Mouse (Mus musculus) cerebral cortex, adult 2 months (tissue): ENCODE data around the gene Cntrob.

Experiments used
- WGBS: fragments of 180-500 bp; shearing (Covaris S2); methylation state at CpG from one replicate; pipeline ENCODE4 v1.1.7; 2018; 5-methylcytosine and 5-hydroxymethylcytosine counted together

The Cntrob gene

DNA sequence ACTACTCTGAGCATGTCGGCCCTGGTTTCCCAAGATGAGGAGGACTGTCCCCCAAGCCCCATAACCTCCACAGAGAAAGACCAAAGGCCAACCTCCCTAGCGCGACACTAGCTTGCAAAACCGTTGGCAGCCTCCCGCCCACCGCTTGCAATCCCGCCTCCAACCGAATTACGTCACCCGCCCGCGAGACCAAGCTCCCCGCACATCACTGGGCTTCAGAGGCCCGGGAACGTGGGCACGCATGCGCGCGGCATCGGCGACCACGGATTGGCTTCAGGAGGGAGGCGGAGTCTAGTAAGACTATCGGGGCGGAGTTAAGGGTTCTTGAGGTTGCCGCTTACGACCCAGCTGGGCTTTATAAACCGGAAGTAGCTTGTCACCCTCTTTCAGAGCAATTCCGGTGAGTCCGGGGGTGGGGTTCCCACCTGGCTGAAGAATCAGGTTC, at the start of gene Cntrob, which contains the start of gene Trappc1:
Gene Cntrob, minus strand, starts transcription at position 109 of the 445 bp plus-strand sequence.
Gene Trappc1, plus strand, starts transcription at position 314 of the 445 bp plus-strand sequence.
- WGBS: under 1% methylated on average over 30 of the region's 30 CpGs

DNA sequence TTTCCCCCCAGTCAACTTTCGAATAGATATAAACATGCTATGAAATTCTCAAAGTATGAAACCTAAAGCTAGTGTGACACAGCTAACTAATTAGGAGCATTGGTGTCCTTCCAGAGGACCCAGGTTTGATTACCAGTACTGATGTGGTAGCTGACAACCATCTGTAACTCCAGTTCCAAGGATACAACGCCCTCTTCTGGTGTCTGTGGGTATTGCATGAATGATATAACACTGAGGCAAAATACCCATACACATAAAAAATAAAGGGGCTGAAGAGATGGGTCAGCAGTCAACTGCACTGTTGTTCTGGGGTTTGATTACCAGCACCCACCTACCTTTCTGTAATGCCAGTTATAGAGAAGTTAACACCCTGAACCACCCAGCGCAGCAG, 49.2 kb upstream of the Cntrob start:
- WGBS: 61% methylated on average over 3 of the region's 3 CpGs

DNA sequence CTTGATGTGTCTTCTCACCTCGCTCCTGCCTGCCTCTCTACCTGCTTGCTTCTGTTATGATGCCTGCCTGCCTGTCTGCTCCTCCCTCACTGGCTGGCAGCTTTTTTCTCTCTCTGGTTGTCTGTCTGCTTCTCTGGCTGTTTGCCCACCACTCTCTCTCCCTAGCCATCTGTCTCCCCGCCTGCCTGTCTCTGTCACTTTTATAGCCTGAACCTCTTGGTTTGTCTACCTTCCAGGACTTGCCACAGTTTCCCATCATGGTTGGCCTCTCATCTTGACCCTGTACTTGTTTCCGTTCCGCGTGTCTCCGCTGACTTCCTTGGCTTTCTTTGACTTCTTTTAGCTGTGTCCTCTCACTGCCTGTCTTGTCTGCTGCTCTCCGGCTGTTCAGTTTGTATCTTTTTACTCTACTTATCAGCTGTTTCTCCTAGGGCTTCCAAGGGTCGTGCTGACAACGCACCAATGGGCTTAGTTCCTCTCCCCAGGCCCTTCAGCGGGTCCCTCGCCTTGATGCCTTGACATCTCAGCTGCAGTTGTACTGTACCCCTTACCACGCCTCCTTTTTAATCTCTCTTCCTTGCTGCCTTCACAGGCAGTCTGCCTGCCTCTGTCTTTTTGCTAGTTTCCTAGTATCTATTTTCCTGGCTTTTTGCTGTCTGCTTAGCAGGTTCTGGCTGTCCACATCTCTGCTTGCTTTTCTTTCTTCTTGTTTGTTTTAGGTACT, 48.6 kb upstream of the Cntrob start:
- 32% methylated on average over 12 of the region's 12 CpGs for WGBS

DNA sequence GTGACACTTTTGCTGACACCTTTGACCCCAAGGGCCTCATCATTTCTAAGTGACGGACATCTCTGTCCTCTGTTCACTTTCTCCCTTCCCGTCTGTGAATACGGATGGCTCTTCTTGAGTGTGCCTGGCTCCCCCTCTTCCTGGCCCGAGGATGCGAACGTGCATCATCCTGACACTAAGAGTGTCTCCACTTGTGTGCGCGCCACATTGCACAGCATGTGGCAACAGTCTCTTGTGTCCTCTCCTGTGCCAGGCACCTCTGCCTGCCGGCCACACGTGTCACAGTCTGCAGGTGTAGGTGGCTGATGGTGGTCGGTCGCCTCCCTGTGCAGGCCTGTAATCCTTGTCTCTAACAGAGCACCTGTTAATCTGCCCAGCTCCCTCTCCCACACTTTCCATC, 48.0 kb upstream of the Cntrob start:
- 39% methylated on average over 12 of the region's 12 CpGs for WGBS

DNA sequence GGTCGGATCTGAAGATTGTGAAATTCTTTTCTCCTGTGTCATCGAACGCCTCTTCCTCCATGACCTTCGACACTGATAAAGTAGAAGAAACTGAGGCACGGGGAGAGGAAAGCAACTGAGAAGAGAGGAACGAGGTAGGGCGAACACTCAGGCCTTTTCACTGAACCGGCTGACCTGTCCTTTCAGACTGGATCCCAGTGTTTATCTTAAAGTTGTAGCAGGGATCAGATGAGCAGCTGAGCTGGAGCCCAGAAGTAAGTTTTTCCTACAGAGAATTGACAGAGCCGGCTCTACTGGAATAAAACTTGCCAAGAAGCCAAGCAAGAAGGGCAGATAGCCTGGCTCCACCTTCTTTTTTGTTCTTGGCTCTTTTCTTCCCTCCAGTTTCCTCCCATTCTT, 47.2 kb upstream of the Cntrob start:
- WGBS: 40% methylated on average over 9 of the region's 9 CpGs

DNA sequence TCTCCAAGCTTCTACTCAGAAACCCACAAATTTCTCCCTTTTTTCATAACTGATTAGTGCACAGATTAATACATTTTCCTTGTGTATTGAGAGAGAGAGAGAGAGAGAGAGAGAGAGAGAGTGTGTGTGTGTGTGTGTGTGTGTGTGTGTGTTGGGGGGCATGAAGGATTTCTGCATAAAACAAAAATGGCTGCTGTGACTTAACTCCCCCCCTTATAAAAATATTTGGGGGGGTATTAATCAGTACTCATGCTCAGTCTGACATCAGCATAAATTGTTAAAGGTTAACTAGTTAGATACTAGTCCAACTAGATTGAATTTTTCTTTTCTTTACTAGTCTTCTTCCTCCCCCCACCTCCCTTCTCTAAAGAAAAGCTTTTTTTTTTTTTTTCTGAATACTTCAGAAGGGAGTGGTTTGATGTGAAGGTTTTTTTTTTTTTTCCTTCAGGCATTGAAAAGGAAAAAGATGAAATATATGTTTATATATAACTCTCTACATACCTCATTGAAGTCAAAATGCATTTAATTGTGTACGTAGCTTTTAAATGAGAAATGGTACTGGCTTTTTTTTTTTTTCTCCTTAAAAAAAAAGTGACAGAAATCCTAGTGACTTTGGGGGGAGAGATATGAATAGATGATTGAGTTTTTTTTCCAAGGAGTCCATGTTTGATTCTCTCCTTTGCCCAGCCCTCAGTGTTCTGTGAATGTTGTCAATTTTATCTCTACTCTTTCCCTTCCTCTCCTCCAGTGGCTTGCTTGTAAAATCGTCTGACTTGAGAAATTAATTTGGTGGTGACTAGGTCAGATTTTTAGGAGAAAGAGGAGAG, 46.6 kb upstream of the Cntrob start:
- 27% methylated on average over 2 of the region's 2 CpGs for WGBS

DNA sequence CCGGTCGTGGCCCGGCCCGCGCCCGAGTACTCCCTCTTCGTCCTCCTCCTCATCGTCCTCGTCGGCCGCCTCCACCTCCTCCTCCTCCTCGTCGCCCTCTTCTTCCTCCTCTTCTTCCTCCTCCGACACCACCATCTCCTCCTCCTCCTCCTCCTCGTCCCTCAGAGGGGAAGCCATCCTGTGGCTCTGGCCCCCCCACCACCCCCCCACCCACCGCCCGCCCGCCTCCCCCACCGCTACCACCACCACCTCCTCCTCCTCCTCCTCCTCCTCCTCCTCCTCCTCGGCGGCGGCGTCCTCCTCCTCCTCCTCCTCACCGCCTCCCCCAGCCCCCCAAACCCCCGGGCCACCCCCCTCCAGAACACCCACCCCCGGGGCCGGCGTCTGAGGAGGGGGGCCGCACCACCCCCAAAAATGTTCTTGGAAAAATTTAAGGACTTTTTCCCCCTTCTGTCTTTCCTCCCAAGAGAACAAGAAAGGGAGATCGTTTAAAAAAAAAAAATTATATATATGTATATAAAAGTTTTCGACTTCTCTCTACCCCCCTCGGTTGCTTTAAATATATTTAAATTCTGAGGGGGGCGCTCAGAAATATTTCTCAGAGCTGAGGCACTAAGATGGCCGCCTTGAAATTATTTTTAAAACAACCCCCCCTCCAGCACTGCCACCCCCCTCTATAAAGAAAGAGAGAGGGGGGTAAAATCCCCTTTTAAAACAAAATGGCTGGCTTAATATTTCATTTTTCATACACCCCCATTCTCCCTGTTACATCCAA, 45.8 kb upstream of the Cntrob start, which contains the start of gene Chd3:
Gene Chd3, minus strand, starts transcription at position 192 of the 775 bp plus-strand sequence.
- 2% methylated on average over 27 of the region's 34 CpGs for WGBS

DNA sequence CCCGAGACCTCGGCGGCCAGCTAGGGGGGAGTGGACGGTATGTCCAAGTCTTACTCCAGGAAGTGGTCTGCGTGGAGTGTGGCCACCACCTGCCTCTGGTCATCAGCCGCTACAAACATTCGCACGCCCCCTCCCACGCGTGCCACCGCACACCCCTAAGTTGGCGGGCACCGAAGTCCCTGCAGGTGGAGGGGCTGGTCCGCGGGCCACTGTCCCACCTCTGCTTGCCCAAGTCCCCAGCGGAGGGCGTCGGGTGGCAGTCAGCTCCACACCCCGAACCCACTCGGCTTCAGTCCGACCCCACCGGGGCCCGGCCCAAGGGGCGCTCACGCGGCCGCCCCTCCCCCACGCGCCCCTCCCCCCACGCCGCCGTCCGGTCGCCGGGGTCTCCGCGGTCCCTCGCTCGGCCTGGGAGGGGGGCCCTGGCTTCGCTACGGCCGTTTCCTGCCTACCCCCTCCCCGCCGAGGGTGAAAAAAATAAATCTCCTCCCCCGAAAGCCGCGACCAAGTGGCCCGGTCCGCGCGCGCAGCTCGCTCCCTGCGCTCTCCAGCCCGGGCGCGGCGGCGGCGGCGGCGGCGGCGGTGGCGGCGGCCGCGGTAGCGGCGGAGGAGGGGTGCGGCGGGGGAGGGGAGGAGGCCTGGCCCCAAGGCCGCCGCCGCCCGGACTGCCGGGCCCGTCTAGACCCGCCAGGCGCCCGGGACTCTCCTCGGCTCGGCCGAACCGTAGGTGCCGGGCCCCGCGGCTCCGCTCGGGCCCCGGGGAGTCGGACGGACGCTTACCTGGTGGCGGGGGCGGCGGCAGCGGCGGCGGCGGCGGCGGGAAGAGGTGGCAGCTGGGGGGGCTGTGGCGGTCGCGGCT, 45.0 kb upstream of the Cntrob start:
- WGBS: 1% methylated on average over 86 of the region's 106 CpGs

DNA sequence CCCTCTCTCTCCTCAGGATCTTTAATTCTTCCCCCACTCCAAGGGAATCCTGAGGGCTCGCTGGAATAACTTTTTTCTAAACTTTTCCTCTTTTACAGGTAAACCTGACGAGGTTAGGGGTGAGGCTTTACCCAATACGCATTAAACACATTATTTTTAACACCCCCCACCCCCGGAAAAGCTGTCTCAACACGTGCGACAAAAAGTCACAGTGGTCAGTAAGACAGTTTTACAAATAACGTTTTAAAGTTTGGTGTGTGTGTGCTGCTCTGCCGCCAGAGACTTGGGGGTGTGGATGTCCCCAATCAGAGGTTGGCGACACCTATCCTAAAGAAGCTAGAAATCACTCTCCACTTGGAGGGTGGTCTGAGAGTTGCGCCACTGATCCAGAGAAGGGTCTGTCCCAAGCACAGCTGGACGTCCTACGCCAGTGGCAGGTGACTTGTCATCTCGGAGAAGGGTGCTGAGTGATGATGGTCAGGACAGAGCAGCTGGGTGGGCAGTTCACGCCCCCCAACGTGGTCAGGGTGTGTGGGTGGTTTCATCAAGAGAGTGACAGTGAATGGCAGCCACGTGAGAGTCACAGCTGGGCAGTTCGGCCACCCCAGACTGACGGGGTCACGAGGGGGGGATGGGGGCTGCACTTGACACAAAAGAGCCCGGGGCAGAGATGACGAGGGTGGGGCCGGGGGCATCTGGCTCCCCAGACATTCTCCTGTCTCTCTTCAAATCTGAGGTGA, 44.2 kb upstream of the Cntrob start:
- WGBS: 1% methylated on average over 22 of the region's 22 CpGs

DNA sequence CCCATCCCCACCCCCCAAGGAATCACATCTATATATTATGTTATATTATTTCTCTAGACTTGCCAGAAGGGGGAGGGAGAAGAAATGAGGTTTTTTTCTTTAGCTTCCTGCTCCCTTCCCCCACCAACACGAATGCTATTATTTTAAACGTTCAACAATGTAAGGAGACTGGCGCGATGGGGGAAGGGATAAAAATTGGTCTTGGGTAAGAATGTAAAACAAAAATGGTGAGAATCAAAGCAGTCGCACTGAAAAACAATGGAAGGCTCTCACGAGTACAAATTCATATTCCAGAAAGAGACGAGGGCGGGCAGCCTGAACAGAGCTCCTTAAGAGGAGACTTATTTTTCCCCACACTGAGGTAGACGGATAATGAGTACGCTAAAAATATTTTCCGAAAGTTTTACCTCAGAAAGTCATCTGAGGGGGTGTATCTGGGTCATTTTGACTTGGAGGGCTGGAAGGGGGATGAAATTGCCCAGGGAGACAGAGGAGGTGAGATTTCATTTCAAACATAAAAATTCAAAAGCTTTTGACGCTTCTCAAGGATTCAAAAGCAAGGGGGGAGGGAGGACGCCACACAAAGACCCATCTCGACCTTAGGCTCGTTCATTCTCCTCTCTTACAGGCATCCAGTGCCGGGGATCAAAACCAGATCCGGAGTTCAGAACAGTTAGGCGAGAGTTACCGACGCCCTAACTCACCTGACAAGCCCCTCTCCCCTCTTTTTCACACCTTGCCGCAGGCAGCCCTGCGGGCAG, 43.5 kb upstream of the Cntrob start:
- under 1% methylated on average over 22 of the region's 22 CpGs for WGBS

DNA sequence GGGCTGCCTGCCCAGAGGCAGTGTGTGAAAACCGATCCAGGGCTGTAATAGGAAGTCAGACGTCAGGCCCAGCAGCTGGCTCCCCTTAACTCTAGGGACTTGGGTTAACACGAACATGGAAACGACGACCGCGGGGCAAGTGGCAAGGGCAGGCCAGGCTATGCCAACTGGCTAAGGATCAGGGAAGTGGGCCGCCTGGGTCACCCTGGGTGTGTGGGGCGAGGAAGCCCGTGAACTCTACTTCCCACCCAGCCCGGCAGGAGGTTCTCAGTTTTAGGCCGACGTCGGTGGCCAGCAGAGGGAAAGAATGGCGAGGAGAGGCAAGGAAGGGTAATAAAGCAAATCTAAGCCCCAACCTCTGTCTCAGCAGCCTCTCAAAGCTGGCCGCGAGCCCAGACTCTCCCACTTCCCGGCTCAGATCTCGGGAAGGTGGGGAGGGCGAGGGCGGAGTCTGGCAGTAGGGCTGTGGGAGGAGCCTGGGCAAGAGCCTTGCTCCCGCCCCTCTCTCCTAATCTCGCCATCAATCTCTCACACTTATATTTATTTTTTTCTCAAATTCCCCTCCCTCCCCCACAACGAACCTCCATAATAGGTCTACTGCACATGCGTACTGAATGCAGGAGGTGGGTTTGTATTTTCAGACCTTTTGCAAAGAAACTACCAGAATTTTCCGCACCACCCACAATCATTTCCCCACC, 42.7 kb upstream of the Cntrob start:
- WGBS: 0% methylated on average over 26 of the region's 26 CpGs

DNA sequence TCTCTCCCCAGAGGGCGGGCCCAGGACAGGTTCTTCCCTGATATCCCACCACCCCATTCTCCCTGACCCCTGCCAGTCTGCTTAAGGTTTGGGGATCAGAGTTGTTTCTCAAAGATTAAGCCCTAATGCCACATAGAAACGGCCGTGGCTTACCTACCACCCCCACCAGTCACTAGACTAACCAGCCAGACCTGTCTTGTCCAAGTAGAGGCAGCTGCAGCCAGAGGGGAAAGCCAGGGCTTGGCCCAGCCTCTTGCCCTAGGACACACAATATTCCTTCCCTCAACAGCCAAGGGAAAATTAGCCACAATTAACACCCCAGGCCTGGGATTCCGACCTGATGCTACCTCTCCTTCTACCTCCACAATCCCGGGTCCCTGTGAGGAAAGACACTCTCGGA, 42.1 kb upstream of the Cntrob start:
- WGBS: 26% methylated on average over 6 of the region's 6 CpGs

DNA sequence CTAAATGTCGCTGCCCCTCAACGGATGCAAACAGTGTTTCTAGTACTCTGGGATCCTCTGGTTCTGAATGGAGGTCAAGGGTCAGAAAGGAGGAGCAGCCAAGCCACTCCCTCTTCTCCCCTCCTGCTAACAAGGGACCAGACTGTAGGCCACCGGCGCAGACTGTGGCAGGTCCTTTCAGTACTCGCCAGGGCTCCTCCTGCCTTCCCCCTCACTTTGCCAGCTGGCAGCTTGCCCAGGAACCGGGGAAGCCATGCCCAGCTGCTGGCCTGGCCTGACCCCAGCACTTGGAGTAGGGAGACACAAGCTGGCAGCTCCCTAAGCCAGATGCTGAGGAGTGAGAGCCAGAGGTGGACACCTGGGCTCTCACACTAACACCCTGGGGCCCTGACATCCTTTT, 41.3 kb upstream of the Cntrob start:
- 1% methylated on average over 6 of the region's 6 CpGs for WGBS

DNA sequence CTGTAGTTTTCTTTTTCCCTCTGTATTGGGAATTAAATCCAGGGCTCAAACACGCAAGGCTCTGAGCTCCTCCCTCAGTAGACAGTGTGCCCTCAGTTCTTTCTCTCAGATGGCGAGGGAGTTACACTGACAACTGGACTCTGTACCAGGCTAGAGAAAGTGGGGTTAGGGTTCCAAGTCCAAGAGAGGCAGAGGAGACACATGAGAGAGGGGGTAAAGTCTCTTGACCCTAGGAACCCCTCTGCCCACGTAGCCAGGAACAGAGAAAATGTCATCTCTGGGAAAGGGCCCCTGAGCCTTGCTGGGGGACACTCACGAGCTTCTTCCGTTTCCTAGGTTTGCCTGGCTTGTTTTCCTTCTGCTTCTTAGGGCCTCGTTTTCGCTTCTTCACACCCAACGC, 40.8 kb upstream of the Cntrob start:
- 10% methylated on average over 8 of the region's 8 CpGs for WGBS

DNA sequence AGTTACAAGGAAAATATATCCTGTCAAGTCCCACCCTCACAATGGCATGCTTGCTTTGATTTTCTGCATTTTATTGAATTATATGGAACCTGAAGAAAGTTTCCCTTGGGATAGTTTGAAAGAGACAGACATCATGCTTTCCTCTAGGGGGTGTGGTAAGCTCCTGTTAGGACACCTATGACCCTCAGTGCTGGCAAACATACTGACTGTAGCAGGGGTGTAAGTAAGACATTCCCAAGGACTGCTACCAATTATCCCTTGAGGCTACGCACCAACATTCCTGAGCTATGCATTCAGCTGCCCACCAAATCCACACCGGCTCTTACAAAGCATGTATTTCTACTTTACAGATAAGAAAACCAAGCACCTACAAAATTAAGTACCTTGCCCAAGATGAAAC, 38.9 kb upstream of the Cntrob start:
- WGBS: 87% methylated on average over 2 of the region's 2 CpGs

DNA sequence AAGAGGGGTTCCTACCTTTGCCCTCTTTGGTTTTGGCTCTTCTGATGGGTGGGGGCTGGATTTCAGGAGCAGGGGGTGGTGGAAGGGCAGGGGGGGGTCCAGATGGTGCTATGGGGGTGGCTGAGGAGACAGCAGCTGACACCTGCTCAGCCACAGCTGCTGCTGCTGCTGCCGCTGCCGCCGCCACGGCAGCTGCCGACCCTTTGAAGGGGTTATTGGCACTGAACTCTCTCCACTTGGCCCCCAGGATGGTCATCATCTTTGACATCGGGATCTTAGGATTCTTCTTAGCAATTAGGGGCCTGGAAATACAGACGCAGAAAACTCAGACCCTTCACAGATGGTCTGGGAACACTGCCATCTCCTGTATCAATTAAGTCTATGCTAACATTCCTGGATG, 38.4 kb upstream of the Cntrob start:
- WGBS: 45% methylated on average over 7 of the region's 7 CpGs

DNA sequence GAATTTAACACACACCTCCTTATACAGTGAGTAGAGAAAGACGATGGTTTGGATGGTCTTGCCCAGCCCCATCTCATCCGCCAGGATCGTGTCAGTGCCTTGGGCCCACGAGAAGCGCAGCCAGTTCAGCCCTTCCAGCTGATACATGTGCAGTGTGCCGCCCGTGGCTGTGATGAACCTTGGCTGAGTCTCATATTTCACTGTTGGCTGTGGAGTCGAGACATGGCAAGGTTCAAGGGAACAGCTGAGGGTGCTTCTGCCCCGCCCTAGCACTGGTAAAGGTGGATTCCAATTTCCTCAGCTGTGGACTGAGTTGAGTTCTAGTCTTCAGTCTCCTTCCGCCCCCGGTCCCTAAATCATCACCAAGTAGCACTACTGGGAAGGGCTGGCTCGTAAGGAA, 34.1 kb upstream of the Cntrob start:
- 89% methylated on average over 12 of the region's 12 CpGs for WGBS

DNA sequence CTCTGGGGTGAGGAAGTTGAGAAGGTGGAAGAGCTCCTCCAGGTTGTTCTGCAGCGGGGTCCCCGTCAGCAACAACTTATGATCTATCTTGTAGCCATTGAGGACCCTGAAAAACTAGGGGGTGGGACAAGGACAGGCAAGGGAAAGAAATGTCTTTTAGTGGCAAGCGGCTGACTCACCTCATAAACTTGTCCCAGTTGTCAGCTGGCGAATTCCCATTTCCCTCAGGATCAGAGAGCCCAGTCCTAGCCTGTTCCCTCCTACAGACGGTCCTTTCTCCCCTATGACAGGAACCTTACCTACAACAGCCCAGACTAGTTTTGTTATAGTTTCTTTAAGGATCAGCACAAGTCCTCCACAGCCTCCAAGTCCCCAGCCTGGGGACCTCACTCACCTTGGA, 33.0 kb upstream of the Cntrob start:
- WGBS: 93% methylated on average over 5 of the region's 5 CpGs

DNA sequence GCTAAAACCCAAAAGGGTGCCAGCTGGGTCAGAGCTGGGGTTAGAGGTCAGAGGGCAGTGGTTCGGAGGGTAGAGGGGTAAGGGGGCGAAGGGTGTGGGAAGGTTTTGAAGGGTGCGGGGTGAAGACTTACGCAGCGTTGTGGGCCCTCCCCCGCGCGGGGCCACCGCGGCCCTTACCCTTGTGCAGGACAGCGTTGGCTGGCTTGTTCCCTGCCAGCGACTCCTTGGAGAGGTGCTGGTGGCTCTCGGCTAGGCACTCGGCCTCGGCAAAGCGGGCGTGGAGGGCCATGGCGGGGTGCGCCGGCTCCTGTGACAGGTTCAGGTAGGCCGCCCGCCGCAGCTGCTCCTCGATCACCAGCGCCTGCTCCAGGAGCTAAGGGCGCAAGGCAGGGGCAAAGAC, 22.9 kb upstream of the Cntrob start:
- 89% methylated on average over 26 of the region's 26 CpGs for WGBS
